Mouse (Mus musculus) midbrain, embryonic 14.5 days (tissue): ENCODE results near the gene Dennd1b. TPM values are rescaled to one million over a fixed set of nuclear protein-coding genes. Genes with fewer than 3 reads are reported as not detected.
A peak's percentile ranks its signal among the peaks of the same experiment; 100 is the strongest.

Experiments
- ATAC-seq: fragments of 200-750 bp; cut with Nextera tagmentation; 2 replicates; pipeline ENCODE4 v1.8.0; 2017; ENCODE audit warnings: moderate number of reproducible peaks, moderate library complexity; ENCODE audit not compliant: low FRiP score, low TSS enrichment
- DNase-seq: peaks from one replicate; pipeline ENCODE4 v3.0.0-alpha.2; 2015
- H3K27ac ChIP-seq: fragments of 300-500 bp; sonication (generic); replicated peaks from 2 replicates; pipeline ENCODE4 v1.5.1; 2014; ENCODE audit warnings: mild to moderate bottlenecking, low read depth, low read length, moderate library complexity
- H3K27me3 ChIP-seq: fragments of 300-500 bp; sonication (generic); 2 replicates; pipeline ENCODE4 v1.6.1; 2014; ENCODE audit warnings: low read length, control low read depth, mixed read lengths; ENCODE audit not compliant: control insufficient read depth, insufficient read depth
- H3K36me3 ChIP-seq: fragments of 300-500 bp; sonication (generic); 2 replicates; pipeline ENCODE4 v1.6.1; 2014; ENCODE audit warnings: low read length, control low read depth; ENCODE audit not compliant: control insufficient read depth, insufficient read depth
- H3K4me1 ChIP-seq: fragments of 300-500 bp; sonication (generic); 2 replicates; pipeline ENCODE4 v1.6.1; 2014; ENCODE audit warnings: mild to moderate bottlenecking, antibody characterized with exemption, low read length, control low read depth; ENCODE audit not compliant: control insufficient read depth, insufficient read depth
- H3K4me2 ChIP-seq: fragments of 300-500 bp; sonication (generic); 2 replicates; pipeline ENCODE4 v1.6.1; 2014; ENCODE audit warnings: mild to moderate bottlenecking, low read length, moderate library complexity
- H3K4me3 ChIP-seq: fragments of 300-500 bp; sonication (generic); replicated peaks from 2 replicates; pipeline ENCODE4 v1.5.1; 2014; ENCODE audit warnings: low read depth, low read length
- H3K9ac ChIP-seq: fragments of 300-500 bp; sonication (generic); replicated peaks from 2 replicates; pipeline ENCODE4 v1.6.1; 2014; ENCODE audit warnings: mild to moderate bottlenecking, low read length, moderate library complexity
- H3K9me3 ChIP-seq: fragments of 300-500 bp; sonication (generic); 2 replicates; pipeline ENCODE4 v1.6.1; 2016; ENCODE audit warnings: low read length, control low read depth, mixed read lengths; ENCODE audit not compliant: control insufficient read depth
- WGBS: fragments of 180-500 bp; shearing (Covaris S2); extraction: QIAGEN DNeasy Blood & Tissue Kit; methylation state at CpG from one replicate; pipeline ENCODE4 v1.1.7; 2014; 5-methylcytosine and 5-hydroxymethylcytosine counted together
- polyA plus RNA-seq: library from polyadenylated mRNA; unstranded; fragments of >200 nt; fragmentation: Nextera tagmentation; extraction: Ambion mirVana; gene quantifications from 2 replicates; pipeline ENCODE4 v1.2.1, GENCODE M21; 2014

Gene Dennd1b
- polyA plus RNA-seq: 12.1 and 15.0 TPM in 2 replicates

GRCm38 (mm10) chr1:138963161-138963867, at the start of gene Dennd1b:
Gene Dennd1b (plus strand): TSS chr1:138963435.
- ATAC-seq (peak; percentile 81), DNase-seq (peak; percentile 77)
- no peaks in the 10 kb centered on the region for H3K9me3 ChIP-seq
- H3K4me1 ChIP-seq: peaks cover 9% of the 10 kb centered on the region; the same call in 1 of the 2 replicates
- peak within 1 kb of the TSS; percentile 75 for H3K4me2 ChIP-seq
- peak within 1 kb of the TSS; percentile 76 for H3K4me3 ChIP-seq
- H3K27ac ChIP-seq: peak within 1 kb of the TSS; percentile 94
- peaks cover 3% of the 10 kb centered on the region; the same call in 1 of the 2 replicates for H3K36me3 ChIP-seq
- 1% methylated on average over 50 of the region's 69 CpGs for WGBS
- peak within 1 kb of the TSS; percentile 95 for H3K9ac ChIP-seq
- H3K27me3 ChIP-seq: no peaks in the 10 kb centered on the region

GRCm38 (mm10) chr1:138915596-138915995, 47.6 kb upstream of the Dennd1b start:
- no peak overlapping the region for H3K4me2 ChIP-seq
- H3K27ac ChIP-seq: no peak overlapping the region
- no peak for DNase-seq
- 97% methylated on average over 3 of the region's 3 CpGs for WGBS
- no peaks in the 10 kb centered on the region for H3K9me3 ChIP-seq
- H3K27me3 ChIP-seq: no peaks in the 10 kb centered on the region
- H3K4me3 ChIP-seq: no peak overlapping the region
- H3K9ac ChIP-seq: no peak overlapping the region
- no peak for ATAC-seq
- no peaks in the 10 kb centered on the region for H3K36me3 ChIP-seq
- H3K4me1 ChIP-seq: no peaks in the 10 kb centered on the region

GRCm38 (mm10) chr1:138919601-138920000, 43.6 kb upstream of the Dennd1b start:
- Histone ChIP-seq H3K4me3 (no peak overlapping the region), H3K27ac (no peak overlapping the region), H3K27me3 (no peaks in the 10 kb centered on the region), H3K36me3 (no peaks in the 10 kb centered on the region), H3K9me3 (no peaks in the 10 kb centered on the region), H3K9ac (no peak overlapping the region), H3K4me2 (no peak overlapping the region), H3K4me1 (no peaks in the 10 kb centered on the region)
- ATAC-seq (no peak), DNase-seq (no peak)
- 91% methylated on average over 5 of the region's 5 CpGs for WGBS

- no peaks in the 10 kb centered on the region for H3K9me3 ChIP-seq
- no peaks in the 10 kb centered on the region for H3K36me3 ChIP-seq
- no peaks in the 10 kb centered on the region for H3K4me1 ChIP-seq
- no peak overlapping the region for H3K9ac ChIP-seq
- DNase-seq (no peak), ATAC-seq (no peak)
- no peaks in the 10 kb centered on the region for H3K27me3 ChIP-seq
- WGBS: 88% methylated on average over 3 of the region's 3 CpGs
- H3K4me2 ChIP-seq: no peak overlapping the region
- no peak overlapping the region for H3K4me3 ChIP-seq
- H3K27ac ChIP-seq: no peak overlapping the region
Observed at GRCm38 (mm10) chr1:138920082-138920481, 43.2 kb upstream of the Dennd1b start.

- Histone ChIP-seq H3K36me3 (no peaks in the 10 kb centered on the region), H3K4me1 (no peaks in the 10 kb centered on the region), H3K27me3 (no peaks in the 10 kb centered on the region), H3K4me3 (no peak overlapping the region), H3K9me3 (no peaks in the 10 kb centered on the region), H3K4me2 (no peak overlapping the region), H3K27ac (no peak overlapping the region), H3K9ac (no peak overlapping the region)
- ATAC-seq (no peak), DNase-seq (no peak)
- WGBS: 63% methylated on average over 1 of the region's 1 CpGs
Observed at GRCm38 (mm10) chr1:138920799-138921198, 42.4 kb upstream of the Dennd1b start.

GRCm38 (mm10) chr1:138922886-138923285, 40.3 kb upstream of the Dennd1b start:
- Histone ChIP-seq H3K9me3 (no peaks in the 10 kb centered on the region), H3K4me1 (no peaks in the 10 kb centered on the region), H3K4me3 (no peak overlapping the region), H3K27ac (no peak overlapping the region), H3K36me3 (no peaks in the 10 kb centered on the region), H3K27me3 (no peaks in the 10 kb centered on the region), H3K4me2 (no peak overlapping the region), H3K9ac (no peak overlapping the region)
- WGBS: 94% methylated on average over 6 of the region's 6 CpGs
- ATAC-seq: no peak
- no peak for DNase-seq

GRCm38 (mm10) chr1:138924282-138924681, 39.0 kb upstream of the Dennd1b start:
- H3K9me3 ChIP-seq: no peaks in the 10 kb centered on the region
- no peak overlapping the region for H3K4me3 ChIP-seq
- H3K27me3 ChIP-seq: no peaks in the 10 kb centered on the region
- DNase-seq (no peak), ATAC-seq (no peak)
- H3K36me3 ChIP-seq: no peaks in the 10 kb centered on the region
- H3K4me1 ChIP-seq: no peaks in the 10 kb centered on the region
- no peak overlapping the region for H3K4me2 ChIP-seq
- WGBS: 81% methylated on average over 2 of the region's 2 CpGs
- H3K9ac ChIP-seq: no peak overlapping the region
- no peak overlapping the region for H3K27ac ChIP-seq

- H3K27ac ChIP-seq: no peak overlapping the region
- DNase-seq: no peak
Observed at GRCm38 (mm10) chr1:138928671-138929483, 34.4 kb upstream of the Dennd1b start.

More at GRCm38 (mm10) chr1:138928671-138929483, 34.4 kb upstream of the Dennd1b start:
- Histone ChIP-seq H3K27me3 (no peaks in the 10 kb centered on the region), H3K9ac (no peak overlapping the region), H3K36me3 (no peaks in the 10 kb centered on the region), H3K9me3 (no peaks in the 10 kb centered on the region), H3K4me3 (no peak overlapping the region), H3K4me2 (no peak overlapping the region), H3K4me1 (no peaks in the 10 kb centered on the region)
- no peak for ATAC-seq
- WGBS: 83% methylated on average over 11 of the region's 11 CpGs
